Mouse (Mus musculus) stomach, postnatal 0 days (tissue): ENCODE measurements around the gene Arhgap22.

ENCODE experiments used
- CTCF ChIP-seq: IDR thresholded peaks from 2 replicates; pipeline ENCODE4 v1.5.1; 2016; ENCODE audit warnings: antibody characterized with exemption, low read depth, mild to moderate bottlenecking, moderate library complexity
- EP300 ChIP-seq: optimal IDR thresholded peaks from 2 replicates; pipeline ENCODE3; 2016; ENCODE audit warnings: antibody characterized with exemption

DNA sequence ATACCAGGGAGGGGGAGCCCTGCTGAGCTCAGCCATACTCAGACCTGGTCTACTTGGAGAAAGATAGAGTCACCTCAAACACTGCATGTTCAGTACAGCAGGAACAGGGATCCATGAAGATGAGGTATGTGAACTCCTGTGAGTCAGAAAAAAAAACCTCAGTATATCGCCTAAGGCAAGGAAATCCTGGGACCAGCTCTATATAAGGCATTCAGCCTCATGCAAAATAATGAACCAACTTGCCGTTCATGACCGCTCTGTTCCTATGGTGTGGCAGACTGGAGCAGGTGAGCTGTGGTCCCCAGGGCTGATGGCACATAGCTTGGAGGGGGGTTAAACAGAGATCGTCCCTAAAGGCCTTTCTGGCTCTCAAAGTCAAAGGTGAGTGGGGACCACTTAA, 68.6 kb downstream of the Arhgap22 start:
- TF ChIP-seq CTCF (no peak), EP300 (no peak)
